Mouse (Mus musculus) small intestine, adult 2 months (tissue): ENCODE data around the gene Prkcg.

Experiments used
- CTCF ChIP-seq: fragments of 200-500 bp; IDR thresholded peaks from 2 replicates; pipeline ENCODE4 v1.5.1; 2012; ENCODE audit warnings: low read depth, mild to moderate bottlenecking, control low read depth, inconsistent platforms, low read length, moderate library complexity, mixed read lengths; ENCODE audit not compliant: insufficient replicate concordance, insufficient read length; ENCODE audit errors: extremely low read depth
- POLR2A ChIP-seq: fragments of 200-500 bp; IDR thresholded peaks from 2 replicates; pipeline ENCODE4 v1.6.1; 2012; ENCODE audit warnings: low read depth, mild to moderate bottlenecking, control low read depth, inconsistent platforms, low read length, moderate library complexity

DNA sequence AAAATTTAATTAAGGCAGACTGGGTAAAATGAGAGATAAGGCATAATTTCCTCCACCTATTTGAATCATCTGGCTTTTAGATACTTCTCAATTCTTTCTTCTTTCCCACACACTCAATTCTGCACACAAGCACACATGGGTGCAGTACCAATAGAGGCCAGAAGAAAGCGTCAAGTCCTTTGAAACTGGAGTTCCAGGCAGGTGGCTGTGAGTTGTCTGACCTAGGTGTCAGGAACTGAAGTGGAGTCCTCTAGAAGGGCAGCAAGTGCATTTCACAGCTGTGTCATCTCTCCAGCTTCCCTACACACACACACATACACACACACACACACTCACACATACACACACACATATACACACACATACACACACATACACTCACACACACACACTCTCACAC lies 62.6 kb downstream of the Prkcg start:
- TF ChIP-seq CTCF (no peak), POLR2A (no peak)
